Mouse (Mus musculus): ENCODE results near the gene Fnbp4. TPM values are rescaled to one million over a fixed set of nuclear protein-coding genes. Genes with fewer than 3 reads are reported as not detected.

Fnbp4 gene
- polyA plus RNA-seq (2012; rRNA removed), result 30.5 and 36.9 TPM in 2 replicates

GRCm38 (mm10) chr2:90745053-90745678, at the start of gene Fnbp4:
TSS of gene Fnbp4 (plus strand) at chr2:90745370.

DNA sequence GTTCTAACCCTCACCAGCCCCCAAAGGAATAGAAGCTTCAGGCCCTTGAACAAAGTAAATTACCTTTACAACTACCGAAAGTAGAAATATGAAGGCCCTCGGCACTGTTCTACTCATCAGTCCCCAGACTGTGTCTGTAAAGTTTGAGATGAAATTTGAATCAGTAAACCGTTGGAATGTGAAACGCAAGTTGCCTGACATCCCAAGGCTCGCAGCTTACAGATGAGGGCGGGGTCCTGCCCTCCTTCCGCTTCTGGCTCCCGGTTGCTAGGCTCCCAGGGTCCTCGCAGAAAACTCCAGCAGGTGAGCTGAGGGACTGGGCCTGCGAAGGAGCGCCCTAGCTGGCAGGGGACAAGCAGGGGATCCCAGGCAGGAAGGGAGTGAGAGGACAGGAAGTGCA, 37.3 kb downstream of the Fnbp4 start, which contains the start of gene Agbl2:
Gene Agbl2, plus strand, starts transcription at position 270 of the 400 bp plus-strand sequence.

Other genes with a start within 250 kb of the Fnbp4 start
- 4.5 TPM in 2 replicates for gene Ptprj, start 164.7 kb upstream of the Fnbp4 start, polyA plus RNA-seq (2012; rRNA removed)
- gene Nup160, start 68.2 kb upstream of the Fnbp4 start, polyA plus RNA-seq (2012; rRNA removed), result 5.3 and 9.2 TPM in 2 replicates
- gene Agbl2, start 37.4 kb downstream of the Fnbp4 start, polyA plus RNA-seq (2012; rRNA removed), result 1.3 and 3.2 TPM in 2 replicates
- gene Mtch2, start 101.8 kb downstream of the Fnbp4 start, polyA plus RNA-seq (2012; rRNA removed), result 29.7 and 42.1 TPM in 2 replicates
- 16.5 and 19.4 TPM in 2 replicates for gene C1qtnf4, start 140.5 kb downstream of the Fnbp4 start, polyA plus RNA-seq (2012; rRNA removed)
- 23.7 and 26.8 TPM in 2 replicates for gene Kbtbd4, start 159.4 kb downstream of the Fnbp4 start, polyA plus RNA-seq (2012; rRNA removed)
- 134 and 165 TPM in 2 replicates for gene Ndufs3, start 159.5 kb downstream of the Fnbp4 start, polyA plus RNA-seq (2012; rRNA removed)
- 49.9 and 75.3 TPM in 2 replicates for gene Celf1, start 195.0 kb downstream of the Fnbp4 start, polyA plus RNA-seq (2012; rRNA removed)